Mouse (Mus musculus): Measurements from ENCODE around the gene Elf5.

The Elf5 gene

DNA sequence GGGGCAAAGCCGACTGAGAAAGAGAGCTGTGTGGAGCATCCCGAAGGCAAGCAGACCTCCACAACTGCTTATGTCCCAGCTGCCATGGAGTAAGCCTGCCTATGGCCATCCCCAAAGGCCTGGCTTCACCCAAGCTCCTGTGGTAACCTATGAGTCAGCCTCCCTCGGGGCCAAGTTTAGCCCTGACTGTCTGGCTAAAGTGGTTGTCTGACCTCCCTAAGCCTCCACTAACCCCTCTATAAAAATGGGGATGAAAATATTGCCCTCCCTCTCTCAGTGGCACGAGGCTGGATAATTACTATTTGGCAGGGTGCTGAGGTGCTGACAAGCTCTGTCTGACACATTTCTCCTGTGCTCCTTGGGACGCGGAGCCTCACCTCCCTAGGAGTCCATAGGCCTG, at the start of gene Elf5:
Gene Elf5, plus strand, starts transcription at position 341 of the 400 bp plus-strand sequence.
- no peak for DNase-seq

DNA sequence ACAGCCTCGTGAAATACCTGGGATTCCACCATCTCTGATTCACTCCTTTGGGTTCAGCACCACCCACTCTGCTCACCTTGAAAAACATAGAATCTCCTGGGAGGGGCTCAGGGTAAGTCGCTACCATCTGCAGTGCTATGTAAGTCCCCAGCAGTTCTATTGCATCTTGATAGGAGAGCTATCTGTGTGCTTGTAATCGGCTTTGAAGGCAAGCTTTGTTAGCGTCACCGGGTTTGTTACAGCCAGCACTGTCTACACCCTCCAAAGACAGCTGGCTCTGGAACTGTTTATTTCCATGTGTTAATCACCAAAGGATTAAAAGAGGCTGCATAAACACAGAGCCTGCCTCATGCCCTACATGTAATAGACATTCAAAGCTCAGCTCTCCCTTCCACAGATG, 38.9 kb upstream of the Elf5 start:
- DNase-seq, result no peak

DNA sequence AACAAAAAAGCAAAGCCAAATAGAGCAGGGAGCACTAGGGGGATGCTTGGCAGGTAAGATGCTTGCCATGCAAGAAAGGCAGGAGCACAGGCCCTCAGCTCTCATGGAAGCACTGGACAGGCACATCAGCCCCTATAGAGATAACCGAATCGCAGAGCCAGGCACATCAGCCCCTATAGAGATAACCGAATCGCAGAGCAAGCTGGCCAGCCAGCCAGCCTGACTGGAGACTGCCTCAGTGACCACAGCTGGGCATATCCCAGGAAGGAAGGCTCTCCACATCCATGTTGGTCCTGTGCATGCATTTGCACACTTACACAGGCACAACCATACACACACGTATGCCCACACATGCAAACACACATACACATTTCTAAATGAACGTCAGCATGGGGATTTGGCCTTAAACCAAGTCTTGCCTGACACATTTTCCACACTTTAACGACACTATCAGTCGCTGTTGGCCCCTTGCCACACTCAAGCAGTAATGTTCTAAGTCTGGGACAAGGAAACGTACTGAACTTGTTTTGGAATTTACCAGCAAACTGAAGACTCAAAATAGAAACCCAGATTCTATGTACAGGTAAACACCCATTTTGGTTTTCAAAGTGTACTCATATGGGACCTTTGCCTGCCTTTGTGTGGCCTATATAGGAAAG, 31.9 kb upstream of the Elf5 start:
- peak; percentile 12 to 54 for DNase-seq

DNA sequence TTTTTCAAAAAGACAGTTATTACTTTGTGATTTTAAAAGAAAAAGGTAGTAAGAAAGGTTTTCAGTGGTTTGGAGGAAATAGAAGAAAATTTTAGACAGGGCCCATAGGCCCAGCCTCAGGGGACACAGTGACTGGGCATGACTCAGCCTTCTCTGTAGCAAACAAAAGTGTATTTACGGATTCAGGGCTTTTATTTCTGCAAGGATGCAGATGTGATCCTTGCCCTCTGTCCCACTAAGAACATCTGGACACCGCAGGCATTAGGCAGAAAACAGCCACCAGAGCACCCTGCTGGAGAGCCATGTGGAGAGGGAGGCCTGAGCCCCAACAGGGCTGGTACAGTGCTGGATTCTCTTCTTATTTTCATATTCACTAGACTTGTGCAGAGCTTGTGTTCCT, 29.3 kb upstream of the Elf5 start:
- DNase-seq, result no peak

DNA sequence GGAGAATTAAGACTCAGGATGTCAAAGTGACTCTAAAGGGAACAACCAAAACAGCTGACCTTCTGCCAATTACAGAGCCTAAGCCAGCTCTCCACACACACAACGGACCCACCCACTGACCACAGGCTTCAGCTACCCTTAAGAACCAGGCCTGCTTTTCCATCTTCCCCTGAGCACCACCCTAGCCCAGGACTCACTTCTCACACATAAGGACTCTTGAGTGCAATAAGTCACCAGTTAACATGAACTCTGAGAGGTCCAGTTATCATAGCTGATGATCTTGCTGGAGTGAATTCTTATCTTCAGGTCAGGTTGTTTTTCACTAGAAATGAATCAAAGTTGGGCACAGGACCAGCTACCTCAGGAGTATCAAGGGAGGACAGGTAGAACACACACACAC, 23.6 kb upstream of the Elf5 start:
- peak; percentile 13 to 51 for DNase-seq

DNA sequence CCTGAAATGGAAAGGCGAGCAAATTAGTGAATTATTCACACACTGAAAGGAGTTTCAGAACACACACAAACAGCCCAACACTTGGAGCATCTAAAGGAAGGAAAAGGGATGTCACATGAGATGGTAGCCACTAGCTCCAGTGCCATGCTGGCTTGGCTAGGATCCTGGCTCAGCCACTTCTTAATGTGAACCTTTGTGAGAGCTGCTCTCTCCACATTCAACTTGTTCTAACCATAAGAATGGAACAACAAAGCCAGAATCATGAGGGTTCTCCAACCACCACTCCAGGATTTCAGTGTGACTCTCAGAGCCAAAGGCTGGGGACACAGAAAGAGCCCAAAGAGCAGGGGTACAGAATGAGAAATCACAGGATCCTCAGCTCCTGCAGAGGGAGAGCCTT, 23.2 kb upstream of the Elf5 start:
- peak; percentile 55 to 69 for DNase-seq

DNA sequence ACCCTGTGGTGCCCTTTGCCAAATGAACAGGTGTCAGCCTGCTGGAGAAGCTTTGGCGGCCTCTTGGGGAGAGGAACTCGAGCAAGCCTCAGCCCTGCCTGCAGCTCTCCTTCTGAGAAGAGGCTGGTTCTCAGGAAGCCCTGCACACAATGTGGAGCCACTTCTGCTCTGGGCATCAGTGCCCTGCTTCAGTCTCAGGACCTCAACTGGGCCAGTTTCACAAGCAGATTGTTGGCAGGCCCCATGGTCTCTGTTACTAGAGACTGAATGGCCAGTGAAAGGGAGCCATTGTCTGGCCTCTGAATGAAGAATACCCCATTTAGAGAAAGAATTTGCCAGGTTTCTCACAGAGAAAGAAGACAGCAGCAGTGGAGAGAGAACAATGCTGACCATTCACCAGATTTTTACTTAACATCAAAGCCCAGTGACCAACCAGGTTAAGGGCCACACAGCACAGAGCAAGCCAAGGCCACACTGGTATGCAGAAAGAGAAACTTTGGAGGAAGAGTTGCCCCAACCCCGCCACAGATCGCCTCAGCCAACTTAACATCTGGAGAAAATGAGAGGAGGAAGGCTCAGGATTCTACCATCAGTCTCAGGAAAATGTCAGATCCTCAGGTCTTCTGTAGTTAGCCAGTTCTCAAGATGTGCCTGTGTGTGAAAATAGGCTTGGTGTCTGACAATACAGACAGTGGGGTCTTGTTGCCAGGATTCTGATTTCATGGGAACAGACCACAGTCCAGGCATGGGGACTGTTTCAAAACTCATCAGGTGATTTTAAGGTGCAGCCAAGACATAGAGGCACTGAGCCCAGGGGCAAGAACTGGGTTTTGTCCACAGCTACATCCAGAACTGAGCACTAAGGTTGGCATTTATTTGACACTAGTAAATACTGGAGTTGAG, 21.2 kb upstream of the Elf5 start:
- peak in 1 of 2 experiments; percentile 18 for DNase-seq

DNA sequence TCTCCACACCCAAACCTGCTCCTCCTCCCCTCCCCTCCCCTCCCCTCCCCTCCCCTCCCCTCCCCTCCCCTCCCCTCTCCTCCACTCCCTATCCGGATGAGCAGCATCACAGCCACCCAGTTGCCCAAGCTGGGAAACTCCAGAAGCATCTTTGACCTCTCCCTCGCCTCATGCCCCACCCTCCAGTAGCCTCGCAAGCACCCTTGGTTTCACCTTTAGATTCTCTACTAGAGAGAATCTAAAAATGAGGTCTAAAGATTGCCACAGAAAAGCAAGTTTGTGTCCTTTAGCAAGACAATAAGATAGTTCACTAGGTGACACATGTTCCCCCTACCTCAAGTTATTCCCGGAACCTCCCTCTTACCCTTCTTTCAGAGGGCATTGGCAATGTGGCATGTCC, 19.9 kb upstream of the Elf5 start:
- no peak for DNase-seq

DNA sequence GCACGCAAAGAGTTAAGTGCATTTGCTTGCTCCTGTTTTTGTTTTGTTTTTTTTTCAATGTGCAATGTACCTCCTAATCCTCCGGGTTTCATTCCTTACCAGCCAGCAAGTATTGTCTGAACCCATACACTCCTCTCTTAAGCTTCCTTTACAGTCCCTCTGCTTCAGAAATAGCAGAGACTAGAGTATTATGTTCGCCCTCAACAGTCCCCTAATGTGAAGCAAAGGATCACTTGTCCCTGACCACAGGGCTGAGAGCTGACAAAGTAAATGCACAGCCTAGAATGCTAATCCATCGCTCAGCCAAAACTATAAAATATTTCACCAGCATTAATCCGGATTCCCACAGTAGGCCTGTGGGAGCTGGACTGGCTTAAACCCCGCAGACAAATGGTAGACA, 13.4 kb upstream of the Elf5 start:
- no peak for DNase-seq

DNA sequence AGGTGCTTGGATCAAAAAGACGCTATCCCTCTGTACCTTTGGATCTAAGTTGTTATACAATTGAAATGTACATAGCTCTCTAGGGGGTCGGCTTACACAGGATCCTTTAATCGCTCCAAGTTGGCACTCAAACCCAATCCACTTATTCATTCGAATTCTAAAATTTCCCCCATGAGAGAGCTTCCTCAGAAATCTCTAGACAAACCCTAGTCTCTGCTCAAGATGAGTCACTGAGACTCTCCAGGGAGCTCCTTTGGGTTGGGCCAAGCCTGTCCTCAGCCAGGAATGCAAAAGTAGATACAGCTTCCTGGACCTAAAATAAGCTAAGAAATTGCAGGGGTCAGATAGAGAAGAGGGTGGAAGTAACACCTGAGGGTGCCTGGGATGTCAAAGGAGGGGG, 10.8 kb upstream of the Elf5 start:
- DNase-seq, result no peak

DNA sequence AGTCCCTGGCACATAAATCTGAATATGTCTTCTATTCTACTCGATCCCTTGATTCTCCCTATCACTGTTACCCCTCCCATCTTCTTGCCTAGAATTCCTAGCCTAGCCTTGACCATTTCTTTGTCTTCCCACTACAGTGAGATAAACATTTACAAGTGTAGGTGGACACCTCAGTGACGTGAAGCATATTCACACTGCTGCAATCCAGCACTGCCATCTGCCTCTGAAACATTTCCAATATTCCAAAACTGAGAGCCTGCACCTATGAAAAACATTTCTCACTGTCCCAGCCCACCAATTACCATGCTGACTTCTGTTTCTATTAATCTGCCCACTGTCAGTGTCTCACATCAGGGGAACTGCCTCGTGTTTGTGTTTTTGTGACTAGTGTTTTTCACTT, 5.2 kb upstream of the Elf5 start:
- no peak for DNase-seq

DNA sequence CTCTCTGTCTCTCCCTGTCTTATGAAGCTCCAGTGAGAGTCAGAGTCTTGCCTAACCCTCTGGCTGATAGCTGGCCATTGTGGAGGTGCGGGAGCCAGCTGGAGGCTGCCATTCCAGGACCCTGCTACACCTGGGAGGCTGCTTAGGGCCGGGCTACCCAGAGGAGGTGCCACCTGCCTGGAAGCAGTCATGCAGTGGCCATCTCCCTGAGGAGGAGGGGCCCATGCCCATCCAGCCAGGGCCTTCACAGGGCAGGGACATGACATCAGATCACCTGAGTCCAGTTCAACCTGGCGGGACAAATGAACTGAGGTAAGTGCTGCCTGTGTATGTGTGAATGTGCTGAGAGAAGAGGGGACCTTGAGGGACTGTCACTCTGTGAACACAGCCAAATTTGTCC, 328 bp downstream of the Elf5 start:
- DNase-seq, result no peak

DNA sequence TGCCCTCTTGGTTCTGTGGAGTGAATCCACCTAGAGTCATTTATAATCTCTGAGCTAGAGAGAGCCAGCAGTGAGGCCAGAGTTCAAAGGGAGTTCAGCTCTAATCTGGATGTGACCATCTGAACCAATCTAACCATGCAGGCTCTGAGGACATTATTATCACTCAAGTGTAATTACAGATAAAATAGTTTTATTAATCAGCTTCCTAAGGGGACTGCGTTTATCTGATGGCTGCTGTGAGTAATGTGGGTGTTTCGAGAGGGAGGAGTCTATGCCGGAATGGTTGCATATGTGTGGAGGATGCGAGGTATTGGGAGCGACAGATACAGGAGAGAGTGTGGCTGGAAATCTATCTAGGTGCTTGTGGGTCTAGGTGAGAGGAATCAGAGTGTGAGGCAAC, 1.9 kb downstream of the Elf5 start:
- DNase-seq, result no peak

DNA sequence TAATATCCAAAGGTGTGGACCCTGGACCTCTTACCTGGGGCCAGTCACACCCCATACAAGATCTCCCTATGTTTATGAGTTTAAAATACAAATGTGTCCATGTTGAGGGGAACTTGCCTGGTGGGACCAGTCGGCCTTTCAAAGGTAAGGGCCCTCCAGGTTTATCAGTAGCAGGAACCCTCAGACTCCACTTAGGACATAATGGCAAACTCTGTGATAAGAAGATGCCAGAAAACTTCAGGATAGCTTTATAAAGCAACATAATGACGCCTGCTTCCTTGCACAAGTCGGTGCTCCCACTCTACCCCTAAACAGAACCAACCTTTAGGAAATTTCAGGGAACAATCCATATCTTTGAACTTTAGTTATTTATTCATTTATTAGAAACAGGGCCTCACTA, 4.3 kb downstream of the Elf5 start:
- no peak for DNase-seq

DNA sequence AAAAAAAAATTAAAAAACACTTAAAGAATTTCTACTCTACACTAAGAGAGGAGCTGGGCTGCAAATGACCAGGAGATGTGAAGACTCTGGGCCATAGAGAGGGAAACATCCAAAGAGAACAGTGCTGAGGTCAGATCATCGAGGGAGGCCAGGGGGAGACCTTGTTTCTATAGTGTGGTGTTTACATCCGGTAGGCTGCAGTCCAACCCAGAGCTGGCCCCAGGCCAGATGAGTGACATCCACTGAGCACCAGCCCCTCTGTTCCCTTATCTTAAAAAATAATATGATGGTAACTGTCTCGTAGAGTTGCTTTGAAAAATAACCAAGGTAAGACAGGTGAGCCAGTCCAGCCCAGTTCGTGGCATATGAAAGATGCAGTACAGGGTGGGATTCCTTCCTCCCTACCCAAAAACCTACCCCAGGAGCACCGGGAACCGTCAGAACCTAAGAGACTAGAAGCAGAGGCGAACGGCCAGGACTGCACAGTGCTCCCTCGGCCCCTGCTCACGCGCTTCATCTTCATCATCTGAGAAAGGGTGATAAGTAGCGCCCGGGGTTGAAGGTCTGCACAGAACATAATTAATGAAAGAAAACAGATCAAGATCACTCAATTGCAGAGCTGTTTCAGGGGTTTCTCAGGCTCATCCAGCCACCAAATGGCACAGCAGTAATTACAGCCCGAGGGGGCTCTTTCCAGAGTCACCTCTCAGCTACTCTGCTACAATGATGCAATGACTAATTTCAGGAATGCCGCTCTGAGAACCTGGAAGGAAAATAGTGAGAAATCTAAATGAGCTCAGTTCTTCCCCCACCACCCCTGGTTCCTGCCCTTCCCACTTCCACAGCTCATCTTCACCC, 9.4 kb downstream of the Elf5 start:
- DNase-seq, result no peak

DNA sequence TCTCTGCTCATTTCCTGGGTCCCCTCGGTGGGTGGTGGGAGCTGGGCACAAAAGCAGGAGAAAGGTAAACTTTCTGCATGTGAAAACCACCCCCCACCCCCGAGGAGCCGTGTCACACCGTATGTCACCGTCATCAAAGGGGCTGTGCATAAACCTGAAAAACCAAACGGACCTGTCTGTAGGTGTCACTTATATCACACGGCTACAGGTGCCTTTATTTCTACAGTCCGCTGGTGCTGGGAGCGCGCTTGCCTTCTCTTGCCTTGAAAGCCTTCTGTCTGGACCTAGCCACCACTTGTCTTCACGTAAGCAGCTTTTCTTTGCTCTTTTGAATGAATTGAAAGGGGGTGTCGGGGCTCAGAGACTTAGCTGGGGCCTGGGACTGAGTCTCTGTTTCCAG, 12.4 kb downstream of the Elf5 start:
- peak; percentile 23 to 47 for DNase-seq

DNA sequence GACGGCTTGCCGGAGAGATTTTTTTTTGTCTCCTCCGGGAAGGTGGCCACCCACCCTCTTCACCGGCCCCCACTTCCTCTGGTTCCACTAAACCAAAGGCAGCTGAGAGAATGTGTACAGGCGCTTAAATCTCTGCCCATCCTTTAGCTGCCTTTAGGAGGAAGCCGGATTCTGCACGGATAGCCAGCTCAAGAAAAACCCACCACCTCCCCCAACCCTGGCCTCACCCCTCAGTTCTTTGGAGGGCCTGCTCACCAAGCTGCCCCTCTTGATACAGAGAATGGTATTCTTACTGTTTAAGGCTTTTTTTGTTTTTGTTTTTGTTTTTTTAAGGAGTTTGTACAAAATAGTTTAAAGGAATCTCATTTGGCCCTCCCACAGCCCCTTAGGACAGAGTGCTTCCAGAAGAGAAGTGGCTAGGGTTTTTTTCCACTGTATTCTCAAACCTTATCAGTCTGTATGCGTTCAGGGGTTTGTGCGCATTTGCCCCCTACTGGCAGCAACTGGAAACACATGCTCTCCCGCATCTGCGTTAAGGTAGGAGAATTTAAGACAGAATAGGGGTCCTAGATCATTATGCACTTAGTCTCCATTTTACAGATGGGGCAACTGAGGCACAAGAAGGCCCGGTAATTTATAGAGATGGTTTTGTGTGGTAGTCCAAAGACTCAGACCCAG, 13.0 kb downstream of the Elf5 start:
- DNase-seq, result peak; percentile 74 to 81

DNA sequence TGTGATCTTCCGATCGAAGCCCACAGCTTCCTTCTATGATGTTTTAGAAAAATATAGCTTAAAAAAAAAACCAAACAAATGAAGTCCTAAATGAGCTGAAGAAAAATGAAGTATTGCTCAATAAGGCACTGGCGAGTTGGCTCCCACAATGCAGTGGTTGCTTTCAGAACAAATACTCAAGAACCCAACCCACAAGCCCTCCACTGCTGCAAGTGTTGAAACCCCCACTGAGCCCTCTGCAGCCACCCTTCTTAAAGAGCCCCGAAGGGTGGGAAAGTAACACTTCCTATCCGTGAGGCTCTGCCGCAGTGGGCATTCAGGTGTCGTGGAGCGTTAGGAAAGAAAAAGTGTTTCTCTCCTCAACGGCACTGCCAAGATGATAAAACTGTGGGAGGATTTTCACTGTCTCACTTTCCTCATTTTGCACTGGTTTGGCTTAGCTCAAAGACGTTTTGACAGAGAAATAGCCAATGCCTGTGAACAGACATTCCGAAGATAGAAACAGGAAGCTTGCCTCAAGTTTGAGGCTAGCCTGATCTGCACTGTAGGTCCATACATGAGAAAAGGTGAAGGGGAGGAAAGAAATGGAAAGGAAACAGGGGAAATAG, 14.1 kb downstream of the Elf5 start:
- peak; percentile 65 to 81 for DNase-seq

DNA sequence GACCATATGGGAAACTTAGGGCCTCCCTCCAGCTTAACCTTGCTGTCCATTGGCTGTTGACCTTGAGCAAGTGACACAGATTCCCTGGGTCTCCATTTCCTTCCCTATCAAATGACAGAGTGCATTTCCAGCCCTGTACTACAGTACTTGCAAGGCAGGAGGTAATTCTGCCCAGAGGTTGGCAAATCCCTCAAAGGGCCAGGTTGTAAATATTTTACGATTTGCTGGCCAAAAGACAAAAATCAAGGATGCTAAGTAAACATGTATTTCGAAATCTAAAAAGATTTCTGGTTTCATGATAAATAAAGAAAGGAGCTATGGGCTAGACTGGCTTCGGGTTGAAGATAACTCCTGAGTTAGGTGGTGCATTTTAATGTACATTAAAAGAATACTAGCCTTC, 16.9 kb downstream of the Elf5 start:
- peak; percentile 22 to 45 for DNase-seq

DNA sequence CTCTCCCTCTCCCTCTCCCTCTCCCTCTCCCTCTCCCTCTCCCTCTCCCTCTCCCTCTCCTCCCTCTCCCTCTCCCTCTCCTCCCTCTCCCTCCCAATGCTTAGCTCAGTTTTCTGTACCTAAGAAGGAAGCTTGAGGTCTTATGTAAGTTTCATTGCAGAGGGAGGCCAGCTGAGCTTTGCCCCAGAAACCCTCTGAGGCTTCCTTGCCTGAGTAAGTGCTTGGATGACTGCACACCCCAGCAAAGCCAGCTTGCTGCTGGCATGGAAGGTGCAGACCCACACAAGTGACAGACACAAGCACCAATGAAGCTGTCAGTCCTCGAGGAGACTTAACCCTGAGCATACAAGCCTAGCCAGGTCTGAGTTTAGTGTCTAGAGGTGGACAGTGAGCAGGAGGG, 19.2 kb downstream of the Elf5 start:
- DNase-seq, result no peak

DNA sequence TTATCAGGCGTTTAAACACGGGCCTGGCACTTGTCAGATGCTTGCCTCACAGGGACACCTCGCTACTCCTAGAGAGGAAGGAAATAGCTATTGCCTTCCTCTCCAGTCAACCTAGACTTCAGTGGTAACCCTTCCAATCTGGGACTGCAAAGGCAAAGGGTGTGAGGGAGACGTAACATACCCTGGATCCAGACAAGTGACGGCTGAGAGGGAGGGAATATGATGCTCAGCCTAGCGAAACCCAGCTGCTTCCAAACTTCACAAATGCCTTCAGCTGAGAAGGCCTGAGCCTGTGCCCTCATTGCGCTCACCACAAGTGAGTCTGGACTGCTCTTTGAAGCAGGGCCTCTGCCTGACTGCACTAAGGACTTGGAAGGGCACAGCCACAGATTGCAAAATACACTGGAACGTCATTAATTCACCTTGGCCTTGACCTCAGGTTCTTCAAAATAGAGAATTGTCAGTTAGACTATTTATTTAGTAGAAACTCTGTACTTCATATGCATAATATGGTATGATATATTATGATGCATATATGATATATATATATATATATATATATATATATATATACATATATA, 21.3 kb downstream of the Elf5 start:
- DNase-seq, result no peak

DNA sequence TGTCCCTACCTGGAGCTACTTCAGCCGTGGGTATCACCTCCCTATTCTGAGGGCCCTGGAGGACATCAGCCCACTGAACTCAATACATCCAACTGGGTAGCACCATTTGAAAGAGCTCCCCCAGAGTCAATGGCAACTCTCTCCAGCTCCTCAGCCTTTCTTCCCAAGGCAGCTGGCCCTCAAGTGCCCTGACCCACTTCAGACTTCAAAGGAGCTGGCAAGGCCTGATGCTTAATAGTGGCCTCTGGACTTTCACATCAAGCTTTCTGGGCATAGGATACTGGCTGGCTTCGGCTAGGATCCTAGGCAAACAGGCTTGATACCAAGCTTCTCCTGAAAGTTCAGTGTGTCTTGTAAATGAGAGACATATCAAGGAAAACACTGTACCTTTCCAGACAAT, 23.6 kb downstream of the Elf5 start:
- peak; percentile 79 to 83 for DNase-seq

All from lung, adult 18-20 months (tissue).